Mouse (Mus musculus): ENCODE measurements around the gene Eno3.

- TF ChIP-seq POLR2A (IDR thresholded peaks at IDR 0.05; ENCODE audit: borderline replicate concordance, extremely low read depth, low read depth, low read length): no peak
- TF ChIP-seq CTCF (IDR thresholded peaks at IDR 0.05; ENCODE audit: insufficient read depth, low read length): no peak
Observed at GRCm38 (mm10) chr11:70656456-70656927, 510 bp upstream of the Eno3 start.
